Mouse (Mus musculus) ES-Bruce4 (cell line): ENCODE measurements around the gene Plrg1.

Experiments used
- CTCF ChIP-seq: IDR thresholded peaks from one replicate; pipeline ENCODE4 v1.8.1; 2011; ENCODE audit warnings: low read depth, low read length
- EP300 ChIP-seq: IDR thresholded peaks from 2 replicates; pipeline ENCODE4 v1.6.1; 2011; ENCODE audit warnings: low read depth, low read length; ENCODE audit not compliant: insufficient read depth
- POLR2A ChIP-seq: IDR thresholded peaks from one replicate; pipeline ENCODE4 v1.8.1; 2011; ENCODE audit warnings: low read length; ENCODE audit not compliant: insufficient read depth

DNA sequence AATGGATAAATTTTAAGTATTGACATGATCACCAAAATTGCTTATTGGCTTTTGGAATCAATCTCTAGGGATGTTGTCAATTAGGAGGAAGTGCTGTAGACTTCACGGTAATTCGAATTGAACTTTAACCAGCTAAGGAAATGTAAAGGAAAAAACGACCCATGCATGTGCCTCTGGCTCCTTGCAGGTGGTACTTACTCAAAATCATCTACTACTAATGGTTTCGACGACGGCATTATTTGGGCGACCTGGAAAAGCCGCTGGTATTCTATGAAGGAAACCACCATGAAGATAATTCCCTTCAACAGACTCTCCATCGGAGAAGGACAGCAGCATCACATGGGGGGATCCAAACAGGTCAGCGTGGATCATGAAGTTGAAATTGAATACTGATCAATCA lies 41.4 kb upstream of the Plrg1 start:
- TF ChIP-seq CTCF, result no peak
- no peak for TF ChIP-seq EP300
- no peak for TF ChIP-seq POLR2A
